Mouse (Mus musculus): Measurements from ENCODE around the gene Phospho2. TPM values are rescaled to one million over a fixed set of nuclear protein-coding genes. Genes with fewer than 3 reads are reported as not detected.
"Not testable (repeated sequence)": the region's sequence is repeated elsewhere in the genome, so short reads cannot be mapped to it uniquely, and the experiment has no call there.

Phospho2 gene
- polyA plus RNA-seq, 1 experiment from 2014 or later, result 35.7 TPM

DNA sequence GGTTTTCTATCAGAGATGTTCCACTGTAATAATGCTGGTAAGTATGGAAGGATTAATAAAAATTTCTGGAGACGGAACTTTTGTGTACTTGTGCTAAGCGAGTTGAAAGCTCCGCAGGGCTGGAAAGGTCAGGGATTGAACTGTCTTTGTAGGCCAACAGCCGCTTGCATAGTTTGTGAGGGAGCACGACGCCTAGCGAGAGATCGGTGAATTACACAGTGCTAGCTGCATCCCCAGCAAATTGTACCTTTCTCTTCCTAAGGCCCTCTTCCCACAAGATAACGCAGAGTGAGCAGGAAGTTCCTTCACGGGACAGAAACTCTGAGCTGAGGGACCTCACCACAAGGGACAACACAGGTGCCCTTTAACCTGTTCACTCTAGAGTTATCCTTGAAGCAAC lies 862 bp downstream of the Phospho2 start:
- 0 out of 2 replicates have a peak, but pooled peaks have one; percentile 15 for ATAC-seq
- no peaks in the 10 kb centered on the region for H3K27me3 ChIP-seq (replicated peaks; ENCODE audit: control insufficient read depth, insufficient read depth, low read length)
- peak overlapping the region; percentile 67 for H3K4me3 ChIP-seq (replicated peaks; ENCODE audit: low read length)
- peaks cover 9% of the 10 kb centered on the region for H3K36me3 ChIP-seq (ENCODE audit: control insufficient read depth, insufficient read depth)
- peaks cover 7% of the 10 kb centered on the region; the same call in 1 of the 2 replicates for H3K4me1 ChIP-seq (replicated peaks; ENCODE audit: control insufficient read depth, insufficient read depth, low read length)
- no peak overlapping the region for H3K27ac ChIP-seq (ENCODE audit: low read length)
- H3K9ac ChIP-seq (replicated peaks; ENCODE audit: low read depth, low read length), result no peak overlapping the region; the same call in 1 of the 2 replicates
- under 1% methylated on average over 10 of the region's 10 CpGs for WGBS
- no peaks in the 10 kb centered on the region for H3K9me3 ChIP-seq (ENCODE audit: control insufficient read depth, low read length)
- peak overlapping the region; percentile 72 for H3K4me2 ChIP-seq (ENCODE audit: low read length)

DNA sequence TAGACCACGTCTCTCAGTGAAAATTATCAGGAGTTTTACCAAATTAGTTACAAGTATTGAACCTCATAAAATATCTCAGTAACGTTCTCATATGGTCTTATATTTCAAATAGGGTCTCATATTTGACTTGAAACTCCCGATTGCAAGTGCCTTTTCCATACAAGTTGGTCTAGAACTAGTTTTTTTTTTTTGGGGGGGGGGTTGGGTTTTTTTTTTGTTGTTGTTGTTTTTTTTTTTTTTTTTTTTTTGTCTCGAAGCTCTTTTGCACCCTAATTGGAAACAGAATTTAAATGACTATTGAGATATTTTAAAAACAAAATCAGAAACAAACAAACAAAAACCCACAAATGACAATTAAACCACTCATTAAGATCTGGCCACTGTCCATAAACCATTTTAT lies 1.3 kb downstream of the Phospho2 start:
- Histone ChIP-seq H3K27ac (ENCODE audit: low read length) (no peak overlapping the region), H3K9ac (replicated peaks; ENCODE audit: low read depth, low read length) (no peak overlapping the region), H3K4me1 (replicated peaks; ENCODE audit: control insufficient read depth, insufficient read depth, low read length) (peaks cover 7% of the 10 kb centered on the region; the same call in 1 of the 2 replicates), H3K36me3 (ENCODE audit: control insufficient read depth, insufficient read depth) (peaks cover 13% of the 10 kb centered on the region), H3K4me2 (ENCODE audit: low read length) (peak overlapping the region; percentile 72), H3K9me3 (ENCODE audit: control insufficient read depth, low read length) (no peaks in the 10 kb centered on the region), H3K27me3 (replicated peaks; ENCODE audit: control insufficient read depth, insufficient read depth, low read length) (no peaks in the 10 kb centered on the region), H3K4me3 (replicated peaks; ENCODE audit: low read length) (peak overlapping the region; percentile 67; the same call in 1 of the 2 replicates)
- no peak for ATAC-seq
- 69% methylated on average over 4 of the region's 4 CpGs for WGBS

DNA sequence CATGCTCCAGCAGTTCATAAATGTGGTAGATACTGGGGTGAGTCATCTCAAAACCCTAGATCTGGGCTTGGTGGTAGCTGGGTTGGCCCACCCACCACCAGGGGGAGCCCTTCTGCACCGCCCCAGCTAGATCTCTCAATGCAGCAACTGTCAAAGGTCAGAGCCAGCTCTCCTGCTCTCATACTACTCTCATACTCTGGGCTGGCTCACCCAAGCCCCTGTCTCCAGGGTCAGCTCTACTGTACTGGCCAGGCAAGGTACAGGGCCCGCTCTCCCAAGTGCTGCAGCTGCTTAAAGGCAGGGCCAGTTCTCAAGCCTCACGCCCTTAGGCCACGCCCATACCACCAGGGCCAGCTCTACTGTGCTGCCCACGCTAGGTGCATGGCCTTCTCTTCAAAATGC lies 13.5 kb downstream of the Phospho2 start:
- no peak overlapping the region for H3K9ac ChIP-seq (replicated peaks; ENCODE audit: low read depth, low read length)
- H3K27me3 ChIP-seq (replicated peaks; ENCODE audit: control insufficient read depth, insufficient read depth, low read length), result no peaks in the 10 kb centered on the region
- WGBS, result 63% methylated on average over 5 of the region's 5 CpGs
- H3K36me3 ChIP-seq (ENCODE audit: control insufficient read depth, insufficient read depth), result no peaks in the 10 kb centered on the region
- H3K4me3 ChIP-seq (replicated peaks; ENCODE audit: low read length), result no peak overlapping the region
- no peak overlapping the region for H3K4me2 ChIP-seq (ENCODE audit: low read length)
- no peak overlapping the region for H3K27ac ChIP-seq (ENCODE audit: low read length)
- no peaks in the 10 kb centered on the region for H3K4me1 ChIP-seq (replicated peaks; ENCODE audit: control insufficient read depth, insufficient read depth, low read length)
- H3K9me3 ChIP-seq (ENCODE audit: control insufficient read depth, low read length), result no peaks in the 10 kb centered on the region
- ATAC-seq, result no peak

DNA sequence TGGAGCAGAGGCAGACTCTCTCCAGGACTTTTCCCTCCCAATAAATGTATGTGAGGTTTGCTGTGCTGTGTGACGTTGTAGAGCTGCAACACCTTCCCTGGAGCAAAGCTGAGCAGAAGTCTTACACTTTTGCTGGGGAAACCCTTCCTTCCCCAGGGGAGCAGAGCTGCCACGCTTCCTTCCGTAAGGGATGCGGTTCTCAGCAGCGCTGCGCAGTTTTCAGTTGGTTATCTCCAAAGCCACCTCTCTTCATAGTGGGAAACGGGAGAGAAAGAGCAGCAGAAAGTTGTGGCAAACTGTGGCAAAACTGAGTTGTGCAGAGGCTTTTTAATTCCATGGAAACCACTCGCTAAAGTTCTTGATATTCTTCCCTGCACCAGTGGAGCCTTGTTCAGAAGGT lies 14.3 kb downstream of the Phospho2 start:
- Histone ChIP-seq H3K9me3 (ENCODE audit: control insufficient read depth, low read length) (no peaks in the 10 kb centered on the region), H3K4me2 (ENCODE audit: low read length) (no peak overlapping the region), H3K9ac (replicated peaks; ENCODE audit: low read depth, low read length) (no peak overlapping the region), H3K4me3 (replicated peaks; ENCODE audit: low read length) (no peak overlapping the region), H3K27me3 (replicated peaks; ENCODE audit: control insufficient read depth, insufficient read depth, low read length) (no peaks in the 10 kb centered on the region), H3K27ac (ENCODE audit: low read length) (no peak overlapping the region), H3K36me3 (ENCODE audit: control insufficient read depth, insufficient read depth) (no peaks in the 10 kb centered on the region), H3K4me1 (replicated peaks; ENCODE audit: control insufficient read depth, insufficient read depth, low read length) (no peaks in the 10 kb centered on the region)
- ATAC-seq, result no peak
- 76% methylated on average over 8 of the region's 8 CpGs for WGBS

DNA sequence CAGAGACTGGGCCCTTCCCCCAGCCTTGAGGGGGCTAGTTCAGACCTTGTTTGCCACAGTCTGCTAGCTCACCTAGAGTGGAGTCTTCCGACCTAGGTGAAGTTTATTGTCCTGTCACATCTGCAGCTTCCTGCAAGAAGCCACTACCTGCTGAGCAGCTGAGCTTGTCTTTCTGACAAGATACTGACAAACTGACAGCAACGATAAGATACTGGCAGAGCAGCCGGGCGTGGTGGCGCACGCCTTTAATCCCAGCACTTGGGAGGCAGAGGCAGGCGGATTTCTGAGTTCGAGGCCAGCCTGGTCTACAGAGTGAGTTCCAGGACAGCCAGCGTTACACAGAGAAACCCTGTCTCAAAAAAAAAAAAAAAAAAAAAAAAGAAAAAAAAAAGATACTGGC lies 15.2 kb downstream of the Phospho2 start:
- H3K4me2 ChIP-seq (ENCODE audit: low read length); H3K4me1 ChIP-seq (replicated peaks; ENCODE audit: control insufficient read depth, insufficient read depth, low read length); H3K36me3 ChIP-seq (ENCODE audit: control insufficient read depth, insufficient read depth); H3K9me3 ChIP-seq (ENCODE audit: control insufficient read depth, low read length); H3K9ac ChIP-seq (replicated peaks; ENCODE audit: low read depth, low read length); H3K4me3 ChIP-seq (replicated peaks; ENCODE audit: low read length); H3K27ac ChIP-seq (ENCODE audit: low read length); ATAC-seq; H3K27me3 ChIP-seq (replicated peaks; ENCODE audit: control insufficient read depth, insufficient read depth, low read length): not testable (repeated sequence)
- 85% methylated on average over 8 of the region's 9 CpGs for WGBS

DNA sequence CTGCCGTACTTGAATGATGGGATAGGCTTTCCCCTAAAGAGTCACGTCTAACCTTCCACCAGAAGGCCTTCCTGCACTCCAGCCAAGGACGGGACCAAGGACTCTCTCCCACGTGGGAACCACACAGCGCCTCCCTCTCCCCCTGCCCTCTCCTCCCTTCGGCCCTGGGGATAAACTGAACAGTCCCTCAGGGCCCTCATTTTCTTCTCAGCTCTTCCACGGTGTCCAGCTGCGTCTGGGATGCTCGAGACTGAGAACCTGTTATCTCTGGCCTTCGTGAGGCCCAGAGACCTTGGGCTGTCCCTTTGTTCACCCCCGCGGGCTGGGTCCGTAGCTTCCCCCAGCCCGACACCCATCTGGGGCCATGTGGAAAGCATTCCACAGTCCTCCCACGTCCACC lies 20.7 kb downstream of the Phospho2 start:
- Histone ChIP-seq H3K4me3 (replicated peaks; ENCODE audit: low read length) (no peak overlapping the region), H3K4me2 (ENCODE audit: low read length) (no peak overlapping the region), H3K9me3 (ENCODE audit: control insufficient read depth, low read length) (no peaks in the 10 kb centered on the region), H3K36me3 (ENCODE audit: control insufficient read depth, insufficient read depth) (no peaks in the 10 kb centered on the region), H3K27ac (ENCODE audit: low read length) (no peak overlapping the region), H3K9ac (replicated peaks; ENCODE audit: low read depth, low read length) (no peak overlapping the region), H3K4me1 (replicated peaks; ENCODE audit: control insufficient read depth, insufficient read depth, low read length) (no peaks in the 10 kb centered on the region), H3K27me3 (replicated peaks; ENCODE audit: control insufficient read depth, insufficient read depth, low read length) (no peaks in the 10 kb centered on the region)
- no peak for ATAC-seq
- 70% methylated on average over 15 of the region's 15 CpGs for WGBS

DNA sequence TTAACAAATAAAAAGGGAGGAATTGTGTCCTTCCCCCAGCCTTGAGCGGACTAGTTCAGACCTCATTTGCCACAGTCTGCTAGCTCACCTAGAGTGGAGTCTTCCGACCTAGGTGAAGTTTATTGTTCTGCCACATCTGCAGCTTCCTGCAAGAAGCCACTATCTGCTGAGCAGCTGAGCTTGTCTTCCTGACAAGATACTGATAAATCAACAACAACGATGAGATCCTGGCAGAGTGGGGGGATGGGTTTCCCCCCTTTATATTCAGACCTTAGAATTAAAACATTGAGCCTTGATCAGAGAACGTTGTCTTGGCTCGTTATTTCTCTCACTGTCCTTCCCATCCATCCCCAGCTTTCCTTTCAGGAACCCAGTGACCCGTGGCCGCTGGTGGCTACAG lies 21.9 kb downstream of the Phospho2 start:
- 47% methylated on average over 7 of the region's 7 CpGs for WGBS

DNA sequence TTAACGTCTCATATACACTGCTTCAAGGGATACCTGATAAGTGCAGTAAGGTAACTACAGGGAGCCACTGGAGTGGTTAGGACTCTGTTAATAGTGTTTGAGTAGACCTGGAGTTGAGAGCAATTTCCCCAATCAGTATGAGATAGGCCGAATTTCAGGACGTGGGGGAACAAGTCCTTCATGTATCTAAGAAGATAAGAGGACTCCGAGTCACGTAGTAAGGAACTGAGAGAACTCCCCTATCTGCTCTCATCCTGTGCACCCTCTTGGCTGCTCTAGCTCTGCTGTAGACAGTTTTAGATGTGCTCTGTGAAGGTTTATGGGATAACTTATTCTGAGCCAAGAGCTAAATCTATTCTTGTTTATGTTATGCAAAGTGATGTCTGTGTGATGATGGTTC lies 27.2 kb downstream of the Phospho2 start:
- Histone ChIP-seq H3K4me1 (replicated peaks; ENCODE audit: control insufficient read depth, insufficient read depth, low read length) (no peaks in the 10 kb centered on the region; the same call in 1 of the 2 replicates), H3K4me3 (replicated peaks; ENCODE audit: low read length) (no peak overlapping the region), H3K36me3 (ENCODE audit: control insufficient read depth, insufficient read depth) (no peaks in the 10 kb centered on the region), H3K9me3 (ENCODE audit: control insufficient read depth, low read length) (no peaks in the 10 kb centered on the region), H3K27me3 (replicated peaks; ENCODE audit: control insufficient read depth, insufficient read depth, low read length) (no peaks in the 10 kb centered on the region), H3K4me2 (ENCODE audit: low read length) (no peak overlapping the region), H3K27ac (ENCODE audit: low read length) (no peak overlapping the region), H3K9ac (replicated peaks; ENCODE audit: low read depth, low read length) (no peak overlapping the region)
- 90% methylated on average over 5 of the region's 5 CpGs for WGBS
- ATAC-seq, result no peak

More for the DNA sequence above, 21.9 kb downstream of the Phospho2 start:
- H3K36me3 ChIP-seq (ENCODE audit: control insufficient read depth, insufficient read depth); H3K4me2 ChIP-seq (ENCODE audit: low read length); H3K9me3 ChIP-seq (ENCODE audit: control insufficient read depth, low read length); ATAC-seq; H3K27me3 ChIP-seq (replicated peaks; ENCODE audit: control insufficient read depth, insufficient read depth, low read length); H3K27ac ChIP-seq (ENCODE audit: low read length); H3K4me3 ChIP-seq (replicated peaks; ENCODE audit: low read length); H3K9ac ChIP-seq (replicated peaks; ENCODE audit: low read depth, low read length); H3K4me1 ChIP-seq (replicated peaks; ENCODE audit: control insufficient read depth, insufficient read depth, low read length): not testable (repeated sequence)

DNA sequence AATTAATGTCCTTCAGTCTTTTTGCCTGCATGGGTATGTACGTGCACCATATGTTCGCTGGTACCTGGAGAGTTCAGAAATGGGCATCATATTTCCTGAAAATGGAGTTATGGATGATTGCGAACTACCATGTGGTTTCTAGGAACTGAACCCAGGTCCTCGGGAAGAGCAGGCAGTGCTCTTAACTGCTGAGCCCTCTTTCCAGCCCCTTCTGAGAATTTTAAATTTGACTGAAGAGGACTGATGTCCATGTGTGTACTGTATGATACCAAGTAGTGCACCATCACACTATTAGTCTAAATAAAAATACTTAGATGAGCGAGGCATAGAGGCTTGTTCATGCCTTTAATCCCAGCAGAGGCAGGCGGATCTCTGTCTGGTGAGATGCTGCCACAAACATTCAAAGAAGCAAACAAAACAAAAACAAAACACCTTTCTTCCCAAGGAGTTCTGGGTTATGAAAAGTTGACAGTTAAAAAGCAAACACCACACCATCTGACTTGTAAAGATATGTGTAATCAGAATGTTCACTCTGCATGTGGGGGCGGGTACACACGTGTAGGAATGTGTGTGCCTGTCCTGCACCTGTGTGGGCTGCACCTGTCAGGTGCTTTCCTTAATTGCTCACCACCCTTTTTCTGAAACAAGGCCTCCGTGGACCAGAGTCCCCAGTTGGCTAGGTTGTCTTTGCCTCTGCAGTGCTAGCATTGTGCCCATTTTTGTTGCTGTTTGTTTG lies 29.1 kb downstream of the Phospho2 start:
- Histone ChIP-seq H3K9ac (replicated peaks; ENCODE audit: low read depth, low read length) (no peak overlapping the region), H3K36me3 (ENCODE audit: control insufficient read depth, insufficient read depth) (no peaks in the 10 kb centered on the region), H3K4me2 (ENCODE audit: low read length) (no peak overlapping the region), H3K4me3 (replicated peaks; ENCODE audit: low read length) (no peak overlapping the region), H3K4me1 (replicated peaks; ENCODE audit: control insufficient read depth, insufficient read depth, low read length) (peaks cover 4% of the 10 kb centered on the region), H3K9me3 (ENCODE audit: control insufficient read depth, low read length) (no peaks in the 10 kb centered on the region), H3K27me3 (replicated peaks; ENCODE audit: control insufficient read depth, insufficient read depth, low read length) (no peaks in the 10 kb centered on the region), H3K27ac (ENCODE audit: low read length) (no peak overlapping the region)
- ATAC-seq, result no peak
- WGBS, result 85% methylated on average over 9 of the region's 9 CpGs

Measured in forebrain, embryonic 16.5 days (tissue).